Mouse (Mus musculus): ENCODE results near the gene Ly6f. TPM values are rescaled to one million over a fixed set of nuclear protein-coding genes. Genes with fewer than 3 reads are reported as not detected.

Ly6f gene
- polyA plus RNA-seq (2015; fragmentation: Nextera tagmentation; extraction: Ambion mirVana): 0.54 and 0.64 TPM in 2 replicates

- Histone ChIP-seq H3K27me3 (replicated peaks) (no peaks in the 10 kb centered on the region), H3K9ac (no peak within 1 kb of the TSS), H3K27ac (no peak within 1 kb of the TSS), H3K4me3 (replicated peaks) (no peak within 1 kb of the TSS), H3K4me2 (replicated peaks) (no peak within 1 kb of the TSS), H3K9me3 (no peaks in the 10 kb centered on the region), H3K4me1 (replicated peaks) (no peaks in the 10 kb centered on the region), H3K36me3 (no peaks in the 10 kb centered on the region)
- ATAC-seq: no peak
These were observed at the start of gene Ly6f for GRCm38 (mm10) chr15:75268121-75268520. Gene Ly6f, plus strand, starts transcription at chr15:75268421.

GRCm38 (mm10) chr15:75221942-75222341 is 46.3 kb upstream of the Ly6f start:
- Histone ChIP-seq H3K9ac (no peak overlapping the region), H3K36me3 (no peaks in the 10 kb centered on the region), H3K27ac (no peak overlapping the region), H3K4me1 (replicated peaks) (no peaks in the 10 kb centered on the region), H3K4me3 (replicated peaks) (no peak overlapping the region), H3K4me2 (replicated peaks) (no peak overlapping the region), H3K9me3 (no peaks in the 10 kb centered on the region), H3K27me3 (replicated peaks) (no peaks in the 10 kb centered on the region)
- no peak for ATAC-seq

GRCm38 (mm10) chr15:75237736-75238288 is 30.4 kb upstream of the Ly6f start:
- Histone ChIP-seq H3K27ac (no peak overlapping the region), H3K9me3 (no peaks in the 10 kb centered on the region), H3K36me3 (no peaks in the 10 kb centered on the region), H3K9ac (no peak overlapping the region), H3K4me2 (replicated peaks) (no peak overlapping the region), H3K4me3 (replicated peaks) (no peak overlapping the region), H3K4me1 (replicated peaks) (no peaks in the 10 kb centered on the region), H3K27me3 (replicated peaks) (no peaks in the 10 kb centered on the region)
- WGBS: 72% methylated on average over 3 of the region's 3 CpGs
- ATAC-seq: no peak

GRCm38 (mm10) chr15:75240558-75240957 is 27.7 kb upstream of the Ly6f start:
- H3K4me1 ChIP-seq (replicated peaks): no peaks in the 10 kb centered on the region
- WGBS: 57% methylated on average over 2 of the region's 2 CpGs
- no peaks in the 10 kb centered on the region for H3K9me3 ChIP-seq
- no peak overlapping the region for H3K4me3 ChIP-seq (replicated peaks)
- H3K9ac ChIP-seq: no peak overlapping the region
- no peaks in the 10 kb centered on the region for H3K27me3 ChIP-seq (replicated peaks)
- H3K27ac ChIP-seq: no peak overlapping the region
- no peak overlapping the region for H3K4me2 ChIP-seq (replicated peaks)
- ATAC-seq: no peak
- no peaks in the 10 kb centered on the region for H3K36me3 ChIP-seq

- no peak overlapping the region for H3K4me3 ChIP-seq (replicated peaks)
- H3K4me2 ChIP-seq (replicated peaks): no peak overlapping the region
- H3K27ac ChIP-seq: peak overlapping the region; percentile 58
- 58% methylated on average over 3 of the region's 3 CpGs for WGBS
- no peaks in the 10 kb centered on the region for H3K27me3 ChIP-seq (replicated peaks)
- no peaks in the 10 kb centered on the region for H3K36me3 ChIP-seq
- no peak overlapping the region for H3K9ac ChIP-seq
- no peaks in the 10 kb centered on the region for H3K9me3 ChIP-seq
- ATAC-seq: peak; percentile 81
- no peaks in the 10 kb centered on the region for H3K4me1 ChIP-seq (replicated peaks)
These were observed 25.2 kb upstream of the Ly6f start for GRCm38 (mm10) chr15:75242756-75243640.

- Histone ChIP-seq H3K27ac (no peak overlapping the region), H3K9ac (no peak overlapping the region), H3K4me2 (replicated peaks) (no peak overlapping the region), H3K36me3 (no peaks in the 10 kb centered on the region), H3K27me3 (replicated peaks) (no peaks in the 10 kb centered on the region), H3K4me1 (replicated peaks) (no peaks in the 10 kb centered on the region), H3K9me3 (no peaks in the 10 kb centered on the region), H3K4me3 (replicated peaks) (no peak overlapping the region)
- ATAC-seq: no peak
- WGBS: 84% methylated on average over 3 of the region's 3 CpGs
These were observed 13.6 kb upstream of the Ly6f start for GRCm38 (mm10) chr15:75254671-75255070.

- Histone ChIP-seq H3K27ac (no peak overlapping the region), H3K9ac (no peak overlapping the region), H3K4me2 (replicated peaks) (no peak overlapping the region), H3K36me3 (no peaks in the 10 kb centered on the region), H3K27me3 (replicated peaks) (no peaks in the 10 kb centered on the region), H3K4me1 (replicated peaks) (no peaks in the 10 kb centered on the region), H3K9me3 (no peaks in the 10 kb centered on the region), H3K4me3 (replicated peaks) (no peak overlapping the region)
- no peak for ATAC-seq
These were observed 2.4 kb upstream of the Ly6f start for GRCm38 (mm10) chr15:75265863-75266262.

GRCm38 (mm10) chr15:75266626-75267025 is 1.6 kb upstream of the Ly6f start:
- H3K4me3 ChIP-seq (replicated peaks): no peak overlapping the region
- H3K36me3 ChIP-seq: no peaks in the 10 kb centered on the region
- no peak overlapping the region for H3K9ac ChIP-seq
- H3K4me2 ChIP-seq (replicated peaks): no peak overlapping the region
- 65% methylated on average over 1 of the region's 1 CpGs for WGBS
- no peak for ATAC-seq
- H3K27me3 ChIP-seq (replicated peaks): no peaks in the 10 kb centered on the region
- H3K27ac ChIP-seq: no peak overlapping the region
- no peaks in the 10 kb centered on the region for H3K9me3 ChIP-seq
- no peaks in the 10 kb centered on the region for H3K4me1 ChIP-seq (replicated peaks)

GRCm38 (mm10) chr15:75268916-75269829 is 952 bp downstream of the Ly6f start:
- ATAC-seq: 0 out of 2 replicates have a peak, but pooled peaks have one; percentile 70
- no peak overlapping the region for H3K9ac ChIP-seq
- WGBS: 83% methylated on average over 5 of the region's 5 CpGs

GRCm38 (mm10) chr15:75270169-75270568 is 1.9 kb downstream of the Ly6f start:
- Histone ChIP-seq H3K27ac (no peak overlapping the region), H3K9me3 (no peaks in the 10 kb centered on the region), H3K4me2 (replicated peaks) (no peak overlapping the region), H3K9ac (no peak overlapping the region), H3K27me3 (replicated peaks) (no peaks in the 10 kb centered on the region), H3K4me3 (replicated peaks) (no peak overlapping the region), H3K36me3 (no peaks in the 10 kb centered on the region), H3K4me1 (replicated peaks) (no peaks in the 10 kb centered on the region)
- no peak for ATAC-seq

More at GRCm38 (mm10) chr15:75268916-75269829, 952 bp downstream of the Ly6f start:
- H3K4me2 ChIP-seq (replicated peaks): no peak overlapping the region
- H3K9me3 ChIP-seq: no peaks in the 10 kb centered on the region
- no peaks in the 10 kb centered on the region for H3K4me1 ChIP-seq (replicated peaks)
- H3K27me3 ChIP-seq (replicated peaks): no peaks in the 10 kb centered on the region
- H3K4me3 ChIP-seq (replicated peaks): no peak overlapping the region
- no peak overlapping the region for H3K27ac ChIP-seq
- no peaks in the 10 kb centered on the region for H3K36me3 ChIP-seq

GRCm38 (mm10) chr15:75270691-75271362 is 2.6 kb downstream of the Ly6f start:
- 74% methylated on average over 3 of the region's 3 CpGs for WGBS
- Histone ChIP-seq H3K4me3 (replicated peaks) (no peak overlapping the region), H3K9ac (no peak overlapping the region), H3K9me3 (no peaks in the 10 kb centered on the region), H3K27ac (no peak overlapping the region), H3K4me1 (replicated peaks) (no peaks in the 10 kb centered on the region), H3K4me2 (replicated peaks) (no peak overlapping the region), H3K27me3 (replicated peaks) (no peaks in the 10 kb centered on the region), H3K36me3 (no peaks in the 10 kb centered on the region)
- ATAC-seq: no peak

- no peaks in the 10 kb centered on the region for H3K9me3 ChIP-seq
- no peak overlapping the region for H3K4me2 ChIP-seq (replicated peaks)
- H3K27ac ChIP-seq: no peak overlapping the region
- 69% methylated on average over 1 of the region's 1 CpGs for WGBS
- H3K9ac ChIP-seq: no peak overlapping the region
- H3K4me3 ChIP-seq (replicated peaks): no peak overlapping the region
- no peaks in the 10 kb centered on the region for H3K36me3 ChIP-seq
- H3K27me3 ChIP-seq (replicated peaks): no peaks in the 10 kb centered on the region
- no peak for ATAC-seq
- no peaks in the 10 kb centered on the region for H3K4me1 ChIP-seq (replicated peaks)
These were observed 3.2 kb downstream of the Ly6f start for GRCm38 (mm10) chr15:75271426-75271825.
